Comparison of ENCODE assay signal across 11 mouse cellular contexts in the genomic region with DNA sequence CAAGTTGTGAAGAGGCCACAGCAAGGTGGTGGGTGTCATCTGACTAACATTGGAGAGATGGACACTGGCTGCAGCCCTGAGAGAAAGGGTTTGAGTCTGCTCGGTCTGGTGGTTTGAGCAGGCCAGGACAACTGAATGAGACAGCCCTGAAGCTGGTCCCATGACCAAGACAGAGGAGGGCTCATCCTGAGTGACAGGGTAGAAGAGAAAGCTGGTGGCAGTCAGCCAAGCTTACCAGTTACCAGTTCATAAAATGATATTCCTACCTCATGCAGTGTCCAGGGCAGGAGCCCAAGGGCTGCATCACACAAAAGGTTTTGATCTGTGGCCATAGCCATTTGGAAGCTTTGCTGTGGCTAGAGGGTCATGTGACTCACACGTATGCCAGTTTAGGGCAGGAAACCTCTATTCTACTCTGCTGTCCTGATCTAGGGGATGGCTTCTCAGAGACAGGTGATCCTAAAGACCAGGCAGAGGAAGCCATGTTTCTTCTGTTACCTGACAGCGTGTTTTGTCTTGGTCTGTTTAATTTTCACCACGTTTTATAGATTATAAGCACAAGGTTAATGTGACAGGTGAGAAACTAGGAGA.
A peak's percentile ranks its signal among the peaks of the same experiment; 100 is the strongest.
DNase-seq lines count a peak whose midpoint lies in the region; TF ChIP-seq lines count a peak whose summit lies in the region.
"Had no signal": no experiment of that assay in that cellular context is flagged by ENCODE, and none has a peak within 500 bp of the region (broad histone marks: within the 10 kb centered on the region; RNA-seq: fewer than 3 reads in every experiment).

No protein-coding gene starts in this region.

- no peaks in the 10 kb centered on the region for H3K36me3 ChIP-seq in heart, embryonic 10.5 days
- H3K36me3 ChIP-seq in heart, adult 2 months (ENCODE audit: control insufficient read depth, insufficient read depth, low read length), result no peaks in the 10 kb centered on the region
- H3K36me3 ChIP-seq: embryonic facial prominence, embryonic 12.5 days had no signal

- H3K27ac ChIP-seq in heart, embryonic 10.5 days, result no peak overlapping the region
- no peak overlapping the region for H3K27ac ChIP-seq in heart, adult 2 months
- H3K27ac ChIP-seq: embryonic facial prominence, embryonic 12.5 days had no signal

- peak; percentile 69 for DNase-seq in heart, embryonic 10.5 days (ENCODE audit: low spot score)
- DNase-seq in heart, adult 2 months, result no peak
- DNase-seq in 3T3-L1 (ENCODE audit: low read depth, low spot score) (peak; percentile 9), NIH3T3 (ENCODE audit: low read depth) (peak; percentile 35)
- DNase-seq in cerebellum, postnatal 10 days, result peak; percentile 97 to 98
- no peak for DNase-seq in ovary, postnatal 36 days (ENCODE audit: low spot score)
- no peak for DNase-seq in heart, postnatal 25 days (ENCODE audit: low spot score)
- DNase-seq in spleen, postnatal 10 days (ENCODE audit: low spot score in 2 of 2), result no peak
- DNase-seq: lung, embryonic 14.5 days; thymus, adult 2 months had no signal

- TF ChIP-seq POLR2A in heart, adult 2 months (IDR thresholded peaks at IDR 0.05; ENCODE audit: insufficient read depth, low read depth, low read length), result no peak

- H3K27me3 ChIP-seq in heart, embryonic 10.5 days (ENCODE audit: insufficient read depth, poor library complexity, severe bottlenecking), result no peaks in the 10 kb centered on the region
- H3K27me3 ChIP-seq in heart, adult 2 months (ENCODE audit: control insufficient read depth, insufficient read depth, low read length), result no peaks in the 10 kb centered on the region
- H3K27me3 ChIP-seq: embryonic facial prominence, embryonic 12.5 days had no signal

- peaks cover 12% of the 10 kb centered on the region for H3K4me1 ChIP-seq in heart, embryonic 10.5 days
- H3K4me1 ChIP-seq in heart, adult 2 months (ENCODE audit: control insufficient read depth, insufficient read depth, low read length), result peaks cover 3% of the 10 kb centered on the region

- TF ChIP-seq CTCF in heart, adult 2 months (IDR thresholded peaks at IDR 0.05), result no peak

- no peak for TF ChIP-seq EP300 in heart, adult 2 months (IDR thresholded peaks at IDR 0.05; ENCODE audit: insufficient read depth, low read depth, low read length)

- H3K79me2 ChIP-seq in heart, adult 2 months (replicated peaks; ENCODE audit: control insufficient read depth, insufficient read depth, low read length), result no peaks in the 10 kb centered on the region

- no peak overlapping the region for H3K9ac ChIP-seq in heart, adult 2 months (ENCODE audit: low read depth, low read length)
- H3K9ac ChIP-seq: embryonic facial prominence, embryonic 12.5 days; lung, embryonic 14.5 days had no signal

- 86% methylated on average over 4 of the region's 4 CpGs for WGBS in heart, embryonic 10.5 days
- WGBS in heart, adult 2 months, result 82% methylated on average over 4 of the region's 4 CpGs

- H3K4me3 ChIP-seq in heart, embryonic 10.5 days, result no peak overlapping the region
- no peak overlapping the region for H3K4me3 ChIP-seq in heart, adult 2 months
- H3K4me3 ChIP-seq: embryonic facial prominence, embryonic 12.5 days had no signal

- intact Hi-C loops in heart, adult 2 months (cut with DNase I), result no loop called here
- intact Hi-C loops in heart, postnatal 25 days (cut with DNase I), result no loop called here

- H3K9me3 ChIP-seq in heart, embryonic 10.5 days, result no peaks in the 10 kb centered on the region
- H3K9me3 ChIP-seq: embryonic facial prominence, embryonic 12.5 days had no signal

Comparison
In these comparisons a context has a peak if more than half of its experiments do, and no peak if none do; other contexts are left out.
1. DNase-seq: peak in heart, embryonic 10.5 days (single experiment), 3T3-L1 (single experiment), NIH3T3 (single experiment) and cerebellum, postnatal 10 days (2 of 2); none in heart, adult 2 months (0 of 2), ovary, postnatal 36 days (single experiment), heart, postnatal 25 days (single experiment) and spleen, postnatal 10 days (0 of 2).